Mouse (Mus musculus) liver, adult (tissue): ENCODE measurements around the gene Cpeb1.

Source experiments
- GATA4 ChIP-seq: IDR thresholded peaks from 2 replicates; pipeline ENCODE4 v1.6.1; 2014; ENCODE audit warnings: mild to moderate bottlenecking, low read length; ENCODE audit not compliant: insufficient replicate concordance

Gene Cpeb1

DNA sequence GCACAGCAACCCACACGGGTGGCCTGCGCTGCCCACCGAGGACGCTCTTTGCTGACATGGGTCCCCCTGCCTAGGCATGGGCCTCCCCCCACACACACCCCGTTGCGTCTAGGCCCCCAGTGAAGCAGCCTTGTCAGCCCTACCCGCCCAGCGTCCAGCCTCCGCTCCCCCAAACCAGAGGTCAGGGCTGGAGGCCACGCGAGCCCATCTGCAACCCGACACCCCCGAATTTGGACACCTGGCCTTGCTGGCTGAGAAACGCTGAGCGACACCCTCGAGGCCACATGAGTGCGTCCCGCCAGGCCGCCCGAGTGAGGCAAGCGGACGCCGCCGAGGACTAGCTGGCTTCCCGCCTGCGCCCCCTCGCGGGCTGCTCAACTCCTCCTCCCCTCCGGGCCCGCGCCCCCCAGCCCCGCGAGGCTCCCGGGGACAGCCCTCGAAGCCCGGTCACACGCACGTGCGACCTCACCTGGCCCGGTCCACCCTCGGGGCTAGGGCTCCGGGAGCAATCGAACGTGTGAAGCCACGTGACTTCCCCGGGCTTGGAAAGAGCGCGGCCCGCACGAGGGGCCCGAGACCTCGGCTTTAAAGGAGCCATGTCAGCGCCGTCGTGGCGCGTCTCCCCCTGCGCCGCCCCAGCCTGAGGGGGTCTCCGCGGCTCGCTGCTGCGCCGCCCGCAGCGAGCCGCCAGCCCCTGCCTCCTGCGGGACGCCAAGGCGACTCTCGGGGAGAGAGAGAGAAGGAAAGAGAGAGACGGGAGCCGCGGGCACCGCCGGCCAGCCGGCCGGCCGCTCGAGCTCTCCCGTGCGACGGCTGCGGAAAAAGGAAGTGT, 1.6 kb downstream of the Cpeb1 start:
- no peak for TF ChIP-seq GATA4

DNA sequence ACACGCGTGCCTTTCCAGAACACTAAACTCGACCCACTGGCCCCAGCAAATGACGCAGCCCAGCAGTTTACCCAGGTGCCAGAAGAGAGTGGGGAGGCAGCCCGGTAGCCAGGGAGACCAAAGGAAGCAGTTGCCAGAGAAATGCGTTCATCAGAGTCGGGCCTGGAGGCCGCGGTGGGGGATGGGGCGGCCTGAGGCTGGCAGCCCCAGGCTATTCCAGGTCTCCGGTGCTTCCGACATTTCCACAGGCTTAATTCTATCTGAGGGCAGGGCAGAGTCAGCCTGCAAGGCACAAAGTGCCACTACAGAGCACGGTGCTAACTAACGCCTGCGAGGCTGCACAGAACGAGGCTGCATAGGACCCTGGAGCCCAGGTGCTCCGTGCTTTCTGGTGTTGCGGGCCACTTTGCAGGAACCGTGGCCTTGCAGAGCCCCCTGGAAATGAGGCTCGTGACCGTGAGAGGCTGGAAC, 2.3 kb downstream of the Cpeb1 start:
- no peak for TF ChIP-seq GATA4

DNA sequence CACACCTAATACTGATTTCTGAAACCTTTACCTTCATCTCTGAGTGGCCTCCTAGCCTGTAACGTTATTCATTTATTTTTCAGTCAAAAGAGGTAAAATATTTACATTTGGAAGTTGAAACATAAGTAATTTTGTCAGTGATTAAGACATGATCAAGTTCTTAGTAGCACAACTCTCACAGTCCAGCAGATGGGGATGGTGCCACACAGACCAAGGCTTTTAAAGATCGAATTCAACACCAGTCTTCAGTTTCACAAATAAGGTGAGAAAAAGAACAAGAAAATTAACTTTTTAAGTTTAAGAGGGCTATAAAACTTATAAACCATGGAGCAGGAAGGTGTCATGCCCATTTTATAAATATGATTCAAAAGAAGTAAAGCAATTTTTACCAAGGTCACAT, 56.3 kb downstream of the Cpeb1 start:
- TF ChIP-seq GATA4, result no peak

DNA sequence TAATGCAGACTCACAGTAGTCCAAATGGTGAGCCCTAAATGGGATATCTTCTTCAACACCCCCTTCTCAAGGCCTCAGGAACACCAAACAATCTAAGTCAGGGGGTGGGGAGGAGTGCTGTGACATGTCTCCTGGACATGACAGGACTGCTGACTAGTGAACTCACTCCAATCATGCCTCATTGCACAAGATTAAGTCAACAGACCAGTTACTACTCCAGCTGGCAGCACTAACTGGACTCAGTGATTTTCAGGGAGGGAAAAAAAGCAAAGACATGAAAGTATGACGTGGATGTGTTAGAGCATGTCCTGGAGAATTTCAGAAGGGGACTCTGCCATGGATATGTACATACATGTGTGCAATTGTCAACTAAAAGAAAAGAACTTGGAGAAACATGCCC, 75.9 kb downstream of the Cpeb1 start:
- TF ChIP-seq GATA4, result no peak

DNA sequence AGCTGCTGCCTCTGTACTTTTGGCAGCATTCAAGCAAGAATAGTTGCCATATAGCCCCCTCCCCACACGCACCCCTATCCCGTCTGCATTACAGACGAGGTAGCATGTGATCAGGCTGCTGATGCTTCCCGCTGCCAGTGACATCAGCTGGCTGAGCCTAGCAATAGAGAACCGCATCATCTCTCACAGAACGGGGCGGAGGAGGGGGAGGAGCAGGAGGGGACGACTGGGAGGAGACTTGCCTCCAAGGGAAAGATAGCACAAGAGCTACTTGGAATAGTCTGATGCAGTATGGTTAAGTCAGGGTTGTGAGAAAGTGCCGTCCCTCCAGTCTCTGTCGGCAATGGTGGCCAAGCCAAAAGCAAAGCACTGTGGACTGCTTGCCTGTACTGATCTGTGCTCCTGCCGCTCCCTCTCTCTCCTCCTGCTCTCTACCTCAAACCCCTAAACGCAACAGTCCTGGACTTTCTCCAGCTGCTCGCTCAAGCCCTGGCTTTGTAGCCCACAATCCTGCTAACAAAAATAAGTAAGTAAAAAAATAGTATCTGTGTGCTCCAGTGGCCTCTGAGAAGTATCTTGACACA, 82.8 kb downstream of the Cpeb1 start:
- TF ChIP-seq GATA4, result no peak

DNA sequence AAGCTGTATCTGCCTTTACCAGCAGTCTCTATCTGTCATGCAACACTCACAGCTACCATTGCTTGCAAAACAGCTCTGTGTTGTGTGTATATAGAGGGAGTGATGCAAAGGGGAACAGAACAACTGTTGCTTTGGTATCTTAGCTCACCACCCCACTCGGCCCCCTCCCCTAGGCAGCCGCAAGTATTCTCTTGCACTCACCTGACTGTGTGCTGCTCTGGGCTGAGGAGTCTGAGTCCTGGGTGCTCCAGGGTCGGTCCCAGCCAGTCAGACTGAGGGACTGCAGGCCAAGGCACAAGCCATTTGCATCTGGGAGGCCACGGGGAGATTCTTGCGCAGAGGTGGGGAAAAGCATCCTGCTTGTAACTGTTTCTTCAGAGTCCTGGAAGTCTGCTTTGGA, 83.5 kb downstream of the Cpeb1 start:
- no peak for TF ChIP-seq GATA4

DNA sequence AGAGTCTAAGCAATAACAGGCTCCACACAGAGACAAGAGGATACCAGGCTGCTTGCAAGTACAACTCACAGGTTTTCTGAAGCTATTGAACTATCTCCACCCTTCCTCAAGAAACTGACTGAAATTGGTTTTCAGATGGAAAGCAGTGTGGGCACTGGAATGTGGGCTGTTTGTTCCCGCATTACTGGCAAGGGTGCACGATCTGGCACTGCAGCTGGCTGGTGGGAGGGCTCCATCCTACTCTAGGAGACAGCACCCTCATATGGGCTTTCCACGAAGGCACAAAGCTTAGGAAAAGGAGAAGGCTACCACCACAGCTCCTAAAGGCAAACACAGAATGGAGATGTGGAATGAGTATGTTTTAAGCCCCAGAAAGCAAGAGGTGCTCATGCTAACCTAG, 85.5 kb downstream of the Cpeb1 start:
- no peak for TF ChIP-seq GATA4

DNA sequence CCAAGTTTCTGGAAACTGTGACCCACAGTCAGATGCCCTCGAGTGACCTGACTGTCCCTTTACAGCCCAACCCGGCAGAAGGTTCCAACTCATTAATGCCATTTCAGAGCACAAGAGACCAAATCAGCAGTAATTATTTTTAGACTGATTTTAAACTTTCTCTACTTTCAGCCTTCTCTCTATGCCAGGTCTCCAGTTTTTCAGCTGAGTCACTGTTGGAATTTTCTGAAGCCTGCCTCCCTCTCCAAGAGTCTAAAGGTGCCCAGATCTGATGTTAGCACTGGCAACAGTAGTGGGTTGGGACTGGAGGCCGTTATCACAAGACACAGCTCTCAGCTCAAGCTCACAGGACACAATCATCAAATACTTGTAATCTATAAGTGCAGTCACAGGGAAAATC, 87.3 kb downstream of the Cpeb1 start:
- TF ChIP-seq GATA4, result no peak

DNA sequence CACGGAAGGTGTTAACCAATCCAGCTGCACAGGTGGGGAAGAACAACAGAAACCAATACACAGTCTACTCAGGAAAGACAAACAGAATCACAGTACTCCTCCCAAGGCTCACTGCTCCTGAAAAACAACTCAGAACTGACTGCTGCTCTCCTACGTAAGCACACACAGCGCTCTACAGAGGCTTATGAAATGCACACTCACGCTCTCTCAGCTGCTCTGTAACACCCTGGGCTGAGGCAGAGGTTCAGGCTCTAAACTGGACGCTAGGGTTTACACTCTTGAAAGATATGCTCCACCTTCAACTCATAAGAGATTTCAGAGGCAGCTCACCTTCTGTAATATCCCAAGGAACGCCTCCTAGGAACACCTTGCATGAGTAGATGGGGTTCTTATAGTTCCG, 98.3 kb downstream of the Cpeb1 start:
- TF ChIP-seq GATA4, result no peak

DNA sequence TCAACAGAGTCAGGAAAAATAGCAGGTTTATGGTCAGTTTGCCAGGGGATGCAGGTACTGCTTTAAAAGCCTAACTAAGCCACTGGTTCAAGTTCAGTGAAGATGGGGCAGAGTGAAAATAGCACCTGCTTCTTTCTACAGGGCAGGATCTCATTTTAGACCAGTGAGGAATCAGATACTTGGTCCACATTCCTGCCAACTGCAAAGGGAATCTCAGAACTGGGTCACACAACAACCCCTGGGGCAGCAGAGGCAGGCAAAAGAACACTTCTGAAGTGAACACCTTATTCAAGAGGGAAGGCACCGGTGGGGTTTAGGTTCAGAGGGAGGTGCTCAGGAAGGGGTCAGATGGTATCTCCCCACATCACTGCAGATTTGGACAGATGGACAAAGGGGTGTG, 98.9 kb downstream of the Cpeb1 start:
- no peak for TF ChIP-seq GATA4

DNA sequence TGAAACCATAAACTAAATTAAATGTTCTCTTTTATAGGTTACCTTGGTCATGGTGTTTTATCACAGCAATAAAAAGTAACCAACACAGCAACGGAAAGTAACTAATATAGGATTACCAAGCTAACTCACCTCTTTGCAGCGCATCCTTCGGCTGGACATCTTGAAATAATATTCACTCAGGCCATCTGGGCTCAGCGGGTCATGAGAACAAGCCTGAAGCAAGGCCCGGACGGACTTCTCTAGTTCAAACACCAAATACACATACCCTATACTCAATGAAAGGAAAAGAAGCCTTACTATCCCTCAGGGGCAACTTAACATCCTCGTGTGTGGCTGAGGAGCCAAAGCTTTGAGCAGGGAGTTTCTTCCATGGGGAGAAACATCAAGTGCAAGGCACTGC, 99.5 kb downstream of the Cpeb1 start:
- TF ChIP-seq GATA4, result no peak

DNA sequence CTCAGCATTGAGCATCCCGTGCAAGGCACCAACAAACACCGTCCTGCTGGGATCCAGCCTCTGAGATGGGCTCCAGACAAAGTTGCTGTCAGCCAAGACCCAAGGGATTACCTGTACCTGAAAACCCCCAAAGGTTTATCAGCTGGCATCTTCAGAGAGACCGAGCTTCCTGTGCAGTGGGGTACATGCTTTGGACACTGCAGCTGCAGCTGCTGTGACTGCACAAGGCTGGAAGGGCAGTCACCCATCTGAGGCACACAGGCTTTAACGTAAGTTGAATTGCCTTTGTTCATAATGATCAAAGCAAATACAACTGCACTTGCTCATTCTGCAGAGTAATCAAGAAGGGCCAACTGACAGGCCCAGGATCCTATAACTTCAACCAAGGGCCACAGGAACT, 103.4 kb downstream of the Cpeb1 start:
- TF ChIP-seq GATA4, result no peak

DNA sequence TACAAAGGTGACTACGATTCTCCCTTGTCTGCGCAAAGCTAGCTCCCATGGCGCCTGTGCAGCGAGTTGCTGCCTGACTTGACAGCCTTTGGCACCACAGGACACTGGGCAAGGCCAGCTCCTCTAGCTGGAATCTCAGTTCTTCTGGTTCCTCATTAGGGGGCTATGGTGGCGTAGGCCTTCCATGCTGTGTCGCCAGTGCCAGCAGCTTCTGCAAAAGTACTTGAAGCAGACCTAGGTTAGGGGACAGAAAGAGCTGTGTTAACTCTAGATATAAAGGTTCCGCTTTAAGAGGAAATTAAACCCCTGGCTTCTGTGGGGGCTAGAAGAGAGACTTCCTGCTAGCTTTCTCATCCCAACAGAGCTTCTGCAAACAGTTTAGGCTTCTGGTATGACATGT, 107.1 kb downstream of the Cpeb1 start:
- TF ChIP-seq GATA4, result no peak

DNA sequence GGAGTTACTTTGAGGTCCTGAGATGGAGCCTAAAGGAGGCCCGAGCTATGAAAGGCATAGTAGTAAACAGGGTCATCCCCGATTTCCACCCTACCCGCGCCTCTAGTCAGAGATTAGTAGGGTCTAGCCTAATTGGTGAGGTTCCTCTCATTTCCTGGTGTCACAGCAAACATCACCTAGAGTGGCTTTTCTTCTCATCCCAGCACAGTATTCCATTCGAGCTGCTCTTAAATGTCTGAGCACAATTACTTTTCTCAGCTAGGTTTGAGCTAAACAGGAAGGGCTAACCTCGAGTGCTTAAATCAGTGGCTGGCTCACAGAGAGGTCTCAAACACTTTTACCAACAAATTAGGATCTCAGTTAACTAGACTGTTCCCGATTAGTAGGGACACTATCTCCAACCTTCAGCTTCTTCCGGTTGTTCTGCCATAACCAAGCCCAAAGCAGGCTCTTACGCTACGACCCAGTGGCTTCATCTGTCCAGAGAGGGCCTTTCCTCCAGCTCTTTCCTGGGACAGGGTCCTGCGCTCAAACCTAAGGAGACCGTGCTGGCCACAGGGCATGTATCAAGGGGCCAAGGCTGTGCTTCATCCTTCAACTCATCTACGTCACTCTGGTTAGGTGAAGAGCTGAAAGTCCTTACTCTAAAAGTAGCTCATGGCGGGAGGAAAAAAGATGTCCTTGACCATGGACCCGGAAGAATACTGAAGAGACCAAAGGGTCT, 109.7 kb downstream of the Cpeb1 start:
- TF ChIP-seq GATA4, result no peak

DNA sequence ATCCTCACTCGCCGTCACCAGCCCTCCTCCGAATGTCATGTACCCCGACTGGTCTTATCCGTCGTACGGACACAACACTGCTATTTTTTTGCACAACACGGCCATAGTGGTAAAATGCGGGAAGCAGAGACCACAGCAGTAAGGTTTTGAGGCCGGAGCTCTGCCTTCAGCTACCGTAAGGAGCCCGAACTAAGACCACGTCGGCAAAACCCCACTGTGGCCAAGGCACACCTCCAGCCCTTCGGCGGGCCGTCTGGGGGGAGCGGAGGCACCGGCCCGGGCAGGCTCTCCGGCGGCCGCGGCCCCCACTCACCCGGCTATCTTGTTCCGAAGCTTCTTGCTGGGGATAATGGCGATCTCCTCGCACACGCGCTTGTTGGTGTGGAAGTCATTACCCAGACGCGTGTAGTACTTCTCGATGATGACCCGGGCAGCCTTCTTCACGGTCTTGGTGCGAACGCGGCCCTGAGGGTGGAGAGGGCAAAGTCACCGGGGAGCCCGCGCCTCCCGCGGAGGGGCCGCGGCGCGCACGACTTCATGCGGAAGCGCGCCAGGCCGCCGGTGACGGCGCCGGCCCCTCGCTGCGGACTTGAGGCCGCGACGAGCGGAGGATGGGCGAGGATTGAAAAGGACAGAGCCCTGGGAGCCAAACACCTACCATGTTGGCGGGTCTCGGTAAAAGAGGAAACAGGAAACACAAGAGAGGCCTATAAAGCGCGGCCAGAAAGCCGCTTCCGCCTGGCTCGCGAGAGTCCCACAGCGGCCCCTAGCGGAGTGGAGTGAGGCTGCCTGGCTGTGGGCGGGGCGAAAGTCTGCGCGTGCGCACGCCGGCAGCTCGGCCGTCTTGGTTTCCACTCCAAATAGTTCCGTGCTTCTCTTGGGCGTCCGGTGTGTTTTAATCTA, 110.5 kb downstream of the Cpeb1 start, which contains the start of gene Rps17:
TSS of gene Rps17 (minus strand) at position 711 of the 903 bp plus-strand sequence.
- peak; percentile 36; the same call in 1 of the 2 replicates for TF ChIP-seq GATA4
